Mouse (Mus musculus) ES-CJ7 (cell line): ENCODE measurements around the gene Rbpms2.

Source experiments
- DNase-seq: peaks from one replicate; pipeline ENCODE4 v3.0.0; 2011; ENCODE audit warnings: low read depth, low spot score

The Rbpms2 gene

DNA sequence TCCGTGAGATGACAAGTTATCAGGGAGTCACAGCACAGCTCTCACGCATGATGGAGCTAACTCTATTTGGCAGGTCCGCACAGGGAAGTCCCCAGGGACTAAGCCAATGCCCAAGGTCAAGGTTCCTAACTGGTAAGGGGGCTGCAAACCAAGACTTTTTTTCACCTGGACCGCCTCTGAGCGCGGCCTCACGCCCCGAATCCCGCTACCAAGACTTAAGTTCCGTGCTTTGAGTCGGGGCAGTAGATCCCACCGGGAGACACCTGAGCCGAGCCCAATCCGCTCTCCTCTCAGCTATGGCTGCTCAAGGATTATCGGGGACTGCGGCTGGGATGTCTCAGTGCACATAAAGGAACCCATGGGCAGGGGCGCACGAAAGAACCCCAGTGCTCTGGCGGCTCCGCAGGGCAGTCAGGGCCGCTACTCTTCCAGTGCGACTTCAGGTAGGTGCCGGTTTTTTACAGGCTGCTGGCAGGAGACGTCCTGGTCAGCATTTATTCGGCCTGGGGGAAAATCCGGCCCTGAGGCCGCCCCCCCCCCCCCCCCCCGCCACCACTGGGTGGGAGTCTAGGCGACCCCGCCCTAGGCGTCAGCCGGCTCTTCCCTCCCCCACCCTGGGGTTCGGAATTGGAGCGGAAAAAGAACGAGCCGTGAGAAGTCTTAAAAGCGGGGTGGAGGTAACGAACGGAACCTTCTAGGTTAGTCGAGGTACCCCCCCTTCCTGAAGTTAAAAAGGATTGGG, at the start of gene Rbpms2:
Rbpms2 (plus strand) TSS at position 624 of the 742 bp plus-strand sequence.
- DNase-seq, result peak; percentile 78

DNA sequence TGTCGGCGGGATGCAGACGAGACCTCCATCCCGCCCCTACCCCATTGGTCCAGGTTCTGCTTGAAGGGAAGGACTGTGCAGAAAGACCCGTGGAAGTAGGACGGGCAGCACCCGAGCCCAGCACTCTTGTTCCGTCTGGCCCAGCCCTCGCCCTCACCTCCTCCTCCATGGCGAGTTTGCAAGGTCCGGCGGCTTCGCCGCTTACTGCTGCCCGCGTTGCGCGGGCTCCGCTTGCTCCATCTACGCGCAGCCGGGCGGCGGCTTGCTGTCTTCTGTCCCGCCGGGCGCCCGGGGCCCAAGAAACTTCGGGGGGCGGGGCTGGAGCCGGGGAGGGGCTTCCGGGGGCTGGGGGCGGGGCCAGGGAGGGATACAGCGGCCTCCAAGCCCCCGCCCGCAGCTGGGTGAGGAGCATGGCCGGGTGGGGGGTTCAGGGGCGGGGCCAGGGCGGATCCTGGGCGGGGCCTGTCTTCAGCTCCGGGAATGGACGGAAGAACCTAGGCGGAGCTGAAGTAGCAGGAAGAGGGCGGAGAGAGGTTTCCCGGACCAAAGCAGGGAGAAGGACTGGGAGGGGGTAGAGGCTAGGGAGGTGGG, 49.6 kb upstream of the Rbpms2 start, which contains the start of gene Plekho2:
Plekho2 (minus strand) TSS at position 260 of the 591 bp plus-strand sequence.
- DNase-seq, result peak; percentile 98

- DNase-seq, result peak; percentile 96
These were observed 48.8 kb upstream of the Rbpms2 start for GRCm38 (mm10) chr9:65580401-65581256.

GRCm38 (mm10) chr9:65583045-65583444, 46.4 kb upstream of the Rbpms2 start:
- DNase-seq, result peak; percentile 77

GRCm38 (mm10) chr9:65586406-65587269, 42.8 kb upstream of the Rbpms2 start, which contains the start of gene Pif1:
TSS of gene Pif1 (plus strand) at chr9:65587160.
- DNase-seq, result peak; percentile 94

GRCm38 (mm10) chr9:65587270-65587572, 42.2 kb upstream of the Rbpms2 start:
- DNase-seq, result no peak

DNA sequence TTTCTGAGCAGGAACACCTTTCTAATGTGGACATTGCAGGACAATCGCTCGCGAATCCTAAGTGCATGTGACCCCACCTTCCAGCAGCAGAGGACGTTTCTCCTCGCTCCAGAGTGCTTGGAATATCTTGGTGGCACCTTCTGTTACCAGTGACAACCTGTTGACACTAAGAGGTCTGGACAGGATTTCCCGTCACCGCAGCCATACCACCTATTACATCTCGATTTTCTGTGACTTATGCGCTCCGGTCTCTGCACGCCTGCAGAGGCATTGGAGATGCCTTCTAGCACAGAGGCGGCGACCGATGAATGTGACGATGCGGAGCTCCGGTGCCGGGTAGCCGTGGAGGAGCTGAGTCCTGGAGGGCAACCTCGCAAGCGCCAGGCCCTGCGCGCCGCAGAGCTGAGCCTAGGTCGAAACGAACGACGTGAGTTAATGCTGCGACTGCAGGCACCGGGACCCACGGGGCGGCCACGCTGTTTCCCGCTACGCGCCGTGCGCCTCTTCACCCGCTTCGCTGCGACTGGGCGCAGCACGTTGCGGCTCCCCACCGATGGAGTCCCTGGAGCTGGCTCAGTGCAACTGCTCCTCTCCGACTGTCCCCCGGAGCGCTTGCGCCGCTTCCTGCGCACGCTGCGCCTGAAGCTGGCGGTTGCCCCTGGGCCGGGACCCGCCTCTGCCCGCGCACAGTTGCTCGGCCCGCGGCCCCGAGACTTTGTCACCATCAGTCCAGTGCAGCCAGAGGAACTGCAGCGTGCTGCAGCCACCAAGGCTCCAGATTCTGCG, 41.7 kb upstream of the Rbpms2 start:
- no peak for DNase-seq

DNA sequence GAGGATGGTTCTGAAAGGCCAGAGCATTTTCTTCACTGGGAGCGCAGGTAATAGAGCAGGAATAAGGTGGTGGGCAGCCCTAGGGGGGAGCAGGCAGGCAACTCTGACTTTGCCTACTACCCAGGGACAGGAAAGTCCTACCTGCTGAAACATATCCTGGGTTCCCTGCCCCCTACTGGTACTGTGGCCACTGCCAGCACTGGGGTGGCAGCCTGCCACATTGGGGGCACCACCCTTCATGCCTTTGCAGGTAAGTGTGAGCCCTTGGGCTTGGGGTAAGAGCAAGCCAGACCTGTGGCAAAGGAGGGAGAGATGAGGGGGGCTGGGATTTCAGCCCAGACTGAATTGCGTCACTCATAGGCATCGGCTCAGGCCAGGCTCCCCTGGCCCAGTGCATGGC, 40.4 kb upstream of the Rbpms2 start:
- no peak for DNase-seq

DNA sequence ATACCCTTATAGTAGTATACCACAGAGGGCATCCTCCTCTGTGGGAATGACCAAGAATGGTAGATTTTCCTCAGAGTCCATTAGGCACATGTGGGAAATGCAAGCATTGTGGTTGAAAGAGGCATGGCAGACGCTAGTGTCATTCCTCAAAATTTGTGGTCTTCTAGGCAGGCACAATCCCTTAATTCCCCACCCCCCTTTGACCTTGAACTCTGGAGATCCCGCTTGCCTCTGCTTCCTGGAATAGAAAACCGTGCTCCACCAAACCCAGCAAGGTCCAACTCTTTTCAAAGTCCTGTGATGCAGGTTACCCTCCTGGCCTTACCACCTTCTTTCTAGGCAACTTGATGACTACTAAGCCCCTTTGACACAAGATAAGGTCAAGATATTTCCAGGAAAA, 36.7 kb upstream of the Rbpms2 start:
- peak; percentile 86 for DNase-seq

- DNase-seq, result peak; percentile 97
These were observed 35.9 kb upstream of the Rbpms2 start for GRCm38 (mm10) chr9:65593596-65593995.

DNA sequence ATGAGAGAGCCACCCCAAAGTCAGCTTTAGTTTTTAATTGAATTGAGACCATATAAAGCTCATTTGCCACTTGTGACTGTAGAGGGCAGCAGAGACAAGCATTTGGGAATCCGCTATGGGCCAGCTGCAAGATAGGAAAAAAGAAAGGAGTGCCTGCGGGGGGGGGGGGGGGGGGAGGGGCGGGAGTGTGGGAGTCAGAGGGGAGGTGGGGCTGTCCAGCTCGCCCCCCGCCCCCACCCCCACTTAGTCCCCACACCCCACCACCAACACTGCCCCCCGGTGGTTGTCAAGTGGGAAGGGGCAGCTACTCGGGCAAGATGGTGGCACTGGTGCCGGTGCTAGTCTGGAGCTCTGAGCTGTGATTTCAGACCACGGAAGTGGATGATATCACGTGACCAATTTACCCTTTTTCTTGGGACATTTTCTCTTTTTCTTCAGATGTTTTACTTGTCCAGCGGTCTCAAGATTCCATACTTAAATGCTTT, 30.6 kb upstream of the Rbpms2 start:
- DNase-seq, result peak; percentile 88

GRCm38 (mm10) chr9:65600951-65601350, 28.5 kb upstream of the Rbpms2 start:
- DNase-seq, result peak; percentile 81

DNA sequence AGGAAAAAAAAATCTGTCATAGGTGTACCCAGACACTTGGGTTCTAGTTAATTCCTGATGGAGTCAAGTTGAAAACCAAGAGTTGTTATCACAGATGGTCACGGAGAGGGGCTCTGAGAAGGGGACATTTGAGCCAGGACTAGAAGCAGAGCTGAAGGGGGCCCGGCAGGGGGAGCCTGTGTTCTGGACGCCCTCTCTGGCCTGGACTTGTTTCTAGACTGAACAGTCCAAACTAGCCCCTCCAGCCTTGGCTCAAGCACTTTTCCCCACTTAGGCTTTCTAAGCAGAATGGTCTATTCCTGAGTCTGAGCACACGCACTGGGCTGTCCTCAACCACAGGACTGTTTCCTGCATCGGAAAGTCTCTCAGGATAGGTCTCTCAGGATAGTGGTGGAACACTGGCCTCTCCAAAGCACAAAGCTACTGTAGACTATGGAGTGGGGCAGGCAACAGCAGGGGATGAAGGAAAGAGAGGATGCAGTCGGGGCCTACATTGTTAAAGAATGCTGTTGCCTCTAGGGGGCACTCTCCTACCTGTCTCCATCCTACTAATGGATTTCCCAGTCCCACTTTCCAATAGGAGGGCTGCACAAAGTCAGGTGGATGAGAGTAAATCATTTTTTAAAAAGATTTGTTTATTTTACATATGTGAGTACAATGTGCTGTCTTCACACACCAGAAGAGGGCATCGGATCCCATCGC, 25.9 kb upstream of the Rbpms2 start:
- DNase-seq, result peak; percentile 80

DNA sequence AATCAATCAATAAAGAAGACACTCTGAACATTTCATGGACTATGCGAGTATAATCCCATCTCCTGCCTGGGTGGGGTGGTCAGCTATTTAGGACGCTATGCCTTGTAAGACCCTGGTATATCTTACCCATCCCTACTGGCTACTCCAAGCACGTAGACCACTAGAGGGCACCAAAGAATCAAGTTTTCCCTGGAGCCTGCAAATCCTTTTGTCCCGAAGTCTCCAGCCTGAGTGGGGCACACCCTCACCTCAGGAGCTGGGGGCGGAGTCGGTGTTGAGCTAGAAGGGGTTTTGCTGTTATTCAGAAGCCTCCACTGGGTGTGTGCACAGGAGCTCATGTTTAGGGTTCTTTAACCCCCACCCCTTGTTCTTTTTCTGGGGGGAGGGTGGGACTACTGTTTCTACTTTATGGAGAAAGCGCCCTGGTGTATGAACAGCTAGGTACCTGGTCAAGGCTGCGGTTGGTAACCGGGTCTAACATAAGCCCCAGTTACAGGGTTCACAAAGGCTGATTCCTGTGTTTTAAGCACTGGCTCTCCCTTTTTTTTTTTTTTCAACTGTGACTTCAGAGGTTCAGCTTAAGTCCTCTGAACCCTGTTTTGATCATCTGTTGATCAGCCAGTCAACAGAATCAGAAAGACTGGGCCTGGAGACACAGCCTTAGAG, 23.8 kb upstream of the Rbpms2 start:
- peak; percentile 99 for DNase-seq

- DNase-seq, result peak; percentile 90
These were observed 22.9 kb upstream of the Rbpms2 start for GRCm38 (mm10) chr9:65606321-65607109.

DNA sequence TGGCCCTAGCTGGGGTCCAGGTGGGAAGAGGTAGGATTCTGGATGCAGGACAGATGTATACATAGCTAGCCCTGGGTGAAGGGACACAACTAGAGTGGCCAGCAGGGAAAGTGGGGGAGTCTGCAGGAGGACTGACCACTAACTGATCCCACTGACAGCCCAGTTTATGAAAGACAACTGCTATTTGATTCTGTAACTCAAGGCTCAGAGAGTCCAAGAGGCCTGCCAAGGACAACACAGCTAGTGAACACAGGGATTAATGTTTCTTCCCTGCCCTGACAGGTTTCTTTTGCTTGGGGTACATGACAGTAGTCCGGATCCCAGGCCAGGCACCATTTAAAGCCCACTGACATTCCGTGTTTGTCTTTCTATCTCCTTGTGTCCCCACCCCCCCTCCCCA, 22.3 kb upstream of the Rbpms2 start:
- DNase-seq, result no peak

DNA sequence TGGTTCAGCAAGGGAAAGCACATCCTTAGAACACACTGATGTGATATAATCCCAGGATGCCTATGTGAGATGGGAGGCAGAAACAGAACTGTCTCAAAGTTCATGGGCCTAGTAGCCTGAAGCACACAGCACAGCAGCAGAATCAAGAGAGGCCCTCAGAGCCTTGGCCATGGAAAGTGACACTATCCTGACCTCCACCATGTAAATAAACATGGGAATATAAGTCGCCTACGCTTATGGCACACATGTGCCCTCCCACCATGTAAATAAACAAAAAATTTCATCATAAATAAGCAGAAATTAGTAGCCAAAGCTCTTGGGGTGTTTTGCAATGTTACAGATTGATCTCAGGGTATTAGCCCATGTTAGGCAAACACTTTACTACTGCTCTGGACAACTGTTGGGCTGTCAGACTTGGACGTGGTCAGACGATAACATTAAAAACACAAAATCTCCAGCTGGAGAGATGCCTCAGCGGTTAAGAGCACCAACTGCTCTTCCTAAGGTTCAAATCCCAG, 17.4 kb upstream of the Rbpms2 start:
- no peak for DNase-seq

- DNase-seq, result no peak
These were observed 16.4 kb upstream of the Rbpms2 start for GRCm38 (mm10) chr9:65613098-65613497.
